Mouse (Mus musculus): ENCODE data around the gene Dnajc10.

Dnajc10 gene

GRCm38 (mm10) chr2:80315242-80316161 is at the start of gene Dnajc10:
Dnajc10 (plus strand) TSS chr2:80315466.
- in situ Hi-C loops (cut with MboI, MseI): no loop called here

GRCm38 (mm10) chr2:80266894-80267293 is 48.4 kb upstream of the Dnajc10 start:
- in situ Hi-C loops (cut with MboI, MseI): loop anchor here (10.0 kb wide), 1 partner anchor 172 kb away; no protein-coding TSS in a partner anchor

- in situ Hi-C loops (cut with MboI, MseI): loop anchor here (10.0 kb wide), 1 partner anchor 173 kb away; no protein-coding TSS in a partner anchor
Measured at GRCm38 (mm10) chr2:80268053-80268452, 47.2 kb upstream of the Dnajc10 start.

GRCm38 (mm10) chr2:80271431-80271830 is 43.8 kb upstream of the Dnajc10 start:
- in situ Hi-C loops (cut with MboI, MseI): loop anchor here (5.0 kb wide), 1 partner anchor 409 kb away; no protein-coding TSS in a partner anchor

DNA sequence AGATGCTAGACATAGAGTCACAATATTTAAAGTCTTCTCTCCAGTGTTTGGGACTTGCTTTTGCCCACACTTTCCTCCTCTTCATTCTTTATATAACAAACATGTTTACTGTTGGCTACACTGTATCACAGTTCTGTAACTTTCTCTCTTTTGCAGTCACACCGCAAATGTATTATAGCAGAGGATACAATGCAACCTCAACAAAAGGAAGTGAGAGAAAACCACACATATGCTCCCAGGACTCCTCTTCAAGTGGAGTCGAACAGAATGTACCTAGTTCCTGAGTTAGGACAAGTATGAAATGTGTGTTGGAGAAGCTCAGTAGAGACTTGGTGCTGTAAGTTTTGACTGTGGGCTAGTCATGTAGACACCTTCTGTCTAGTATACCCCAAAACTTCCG is 42.2 kb upstream of the Dnajc10 start:
- in situ Hi-C loops (cut with MboI, MseI): loop anchor here (5.0 kb wide), 1 partner anchor 411 kb away; no protein-coding TSS in a partner anchor

GRCm38 (mm10) chr2:80273763-80274162 is 41.5 kb upstream of the Dnajc10 start:
- in situ Hi-C loops (cut with MboI, MseI): loop anchor here (5.0 kb wide), 1 partner anchor 411 kb away; no protein-coding TSS in a partner anchor

DNA sequence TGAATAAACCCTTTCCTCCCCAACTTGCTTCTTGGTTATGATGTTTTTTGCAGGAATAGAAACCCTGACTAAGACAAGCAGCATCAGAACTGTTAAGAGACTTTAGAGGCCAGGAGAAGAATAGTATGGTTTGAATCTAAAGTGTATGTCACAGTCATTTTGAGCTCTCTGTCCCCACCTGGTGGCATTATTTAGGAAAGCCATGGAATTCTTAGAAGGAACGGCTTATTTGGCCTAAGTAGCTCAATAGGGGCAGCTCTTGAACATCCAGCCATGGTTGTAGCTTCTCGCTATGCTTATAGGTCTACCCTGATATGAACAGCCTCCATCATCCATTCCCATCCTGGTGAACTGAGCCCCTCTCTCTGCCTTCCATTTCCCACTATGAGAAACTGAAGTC is 40.1 kb upstream of the Dnajc10 start:
- in situ Hi-C loops (cut with MboI, MseI): loop anchor here (25.0 kb wide), 1 partner anchor 888 kb away; no protein-coding TSS in a partner anchor

DNA sequence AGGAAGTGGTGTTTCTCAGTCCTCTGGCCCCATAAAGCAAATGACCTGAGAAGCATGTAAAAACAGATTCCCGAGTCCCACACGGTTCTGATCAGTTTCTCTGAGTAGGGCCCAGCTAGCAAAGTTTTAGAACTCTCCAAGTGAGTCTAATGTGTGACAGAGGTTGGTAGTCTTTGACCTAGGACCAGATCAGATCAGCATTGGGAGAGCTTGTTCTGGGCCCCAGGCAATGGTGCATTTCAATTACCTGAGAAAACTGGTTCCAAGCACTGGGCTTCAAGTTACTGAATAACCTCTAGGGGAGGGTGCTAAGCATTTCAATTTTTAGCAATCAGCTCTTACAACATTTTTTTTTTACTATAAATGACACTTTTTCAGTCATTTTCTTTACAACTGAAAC is 33.1 kb upstream of the Dnajc10 start:
- in situ Hi-C loops (cut with MboI, MseI): loop anchor here (25.0 kb wide), 1 partner anchor 895 kb away; no protein-coding TSS in a partner anchor

DNA sequence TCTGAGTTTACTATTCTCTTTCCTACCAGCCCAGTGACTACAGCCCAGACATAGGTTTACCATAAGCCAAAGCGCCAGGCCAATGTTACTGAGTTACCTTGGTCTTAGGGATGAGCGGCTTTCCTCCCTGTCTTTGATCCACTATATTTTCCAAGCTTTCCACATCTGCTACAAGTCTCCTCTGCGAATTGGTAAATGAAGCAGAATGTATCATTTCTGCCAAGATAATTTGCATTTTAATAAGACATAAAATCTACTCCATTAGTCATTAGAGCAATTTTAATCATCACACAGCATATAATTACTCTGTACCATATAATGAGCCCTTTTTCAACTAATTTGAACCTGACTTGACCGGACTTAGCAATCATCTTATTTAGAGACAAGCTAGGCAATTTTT is 28.9 kb upstream of the Dnajc10 start:
- in situ Hi-C loops (cut with MboI, MseI): loop anchor here (25.0 kb wide), 1 partner anchor 899 kb away; no protein-coding TSS in a partner anchor

GRCm38 (mm10) chr2:80292172-80292571 is 23.1 kb upstream of the Dnajc10 start, which contains the start of gene Prdx6b:
Prdx6b (plus strand) TSS chr2:80292472.
- in situ Hi-C loops (cut with MboI, MseI): loop anchor here (25.0 kb wide), 1 partner anchor 905 kb away; no protein-coding TSS in a partner anchor

- in situ Hi-C loops (cut with MboI, MseI): loop anchor here (25.0 kb wide), 1 partner anchor 911 kb away; no protein-coding TSS in a partner anchor
Measured at GRCm38 (mm10) chr2:80298334-80298733, 16.9 kb upstream of the Dnajc10 start.

DNA sequence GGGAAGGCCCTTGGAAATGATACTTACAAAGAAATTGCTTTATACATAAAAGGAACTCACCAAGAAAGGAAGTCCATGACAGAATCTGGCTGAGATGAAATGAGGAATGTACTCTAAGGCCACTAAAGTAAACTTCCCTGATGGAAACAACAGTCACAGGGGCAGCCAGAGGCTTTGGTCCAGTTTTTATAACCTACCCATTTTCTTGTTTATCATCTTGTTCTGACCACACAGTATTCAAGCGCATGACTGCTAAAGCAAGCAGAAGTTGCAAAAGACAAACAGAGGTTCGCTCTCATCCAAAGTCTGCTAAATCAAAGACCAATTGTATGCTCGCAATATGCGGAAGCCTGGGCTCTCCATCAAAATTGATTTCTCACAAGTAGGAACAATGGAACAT is 14.5 kb upstream of the Dnajc10 start:
- in situ Hi-C loops (cut with MboI, MseI): no loop called here

- in situ Hi-C loops (cut with MboI, MseI): no loop called here
Measured at GRCm38 (mm10) chr2:80303957-80304356, 11.3 kb upstream of the Dnajc10 start.

- in situ Hi-C loops (cut with MboI, MseI): no loop called here
Measured at GRCm38 (mm10) chr2:80307701-80308100, 7.6 kb upstream of the Dnajc10 start.

GRCm38 (mm10) chr2:80309775-80310174 is 5.5 kb upstream of the Dnajc10 start:
- in situ Hi-C loops (cut with MboI, MseI): no loop called here

DNA sequence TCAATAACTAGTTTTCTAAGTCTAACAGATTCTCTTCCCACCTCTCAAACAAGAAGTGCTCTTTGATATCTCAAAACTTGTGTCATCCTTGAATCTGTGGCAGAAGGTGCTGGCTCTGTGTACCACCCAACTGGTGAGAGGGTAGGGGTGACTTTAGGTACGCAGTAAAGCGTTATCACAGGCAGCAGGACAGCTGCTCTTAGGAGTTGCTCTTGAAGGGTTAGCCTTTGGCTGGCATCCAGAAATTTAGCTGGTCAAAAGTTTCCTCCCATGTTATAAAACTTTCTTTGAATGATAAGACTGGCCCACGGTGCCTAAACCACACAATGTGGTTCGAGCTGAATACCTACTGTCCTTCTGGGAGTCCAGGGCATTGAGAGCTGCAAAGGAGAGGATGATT is 4.5 kb upstream of the Dnajc10 start:
- in situ Hi-C loops (cut with MboI, MseI): no loop called here

- in situ Hi-C loops (cut with MboI, MseI): no loop called here
Measured at GRCm38 (mm10) chr2:80311350-80311749, 3.9 kb upstream of the Dnajc10 start.

DNA sequence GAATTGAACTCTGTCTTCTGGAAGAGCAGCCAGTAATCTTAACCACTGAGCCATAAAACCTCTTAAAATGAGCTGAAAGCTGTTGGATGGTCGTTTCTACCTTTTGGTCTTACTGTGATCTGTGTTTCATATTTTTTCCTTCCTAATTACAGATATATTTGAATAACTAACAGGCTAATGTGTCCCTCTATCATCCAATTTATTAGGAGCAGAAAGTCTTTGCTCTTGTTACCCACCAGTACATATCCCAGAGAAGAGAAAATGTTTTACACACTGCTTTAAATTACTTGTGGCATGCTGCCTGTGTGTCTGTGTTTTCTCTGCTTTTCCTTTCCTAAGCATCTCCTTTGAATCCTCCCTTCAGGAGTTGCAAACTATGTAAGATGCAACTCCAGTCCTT is 1.1 kb upstream of the Dnajc10 start:
- in situ Hi-C loops (cut with MboI, MseI): no loop called here

DNA sequence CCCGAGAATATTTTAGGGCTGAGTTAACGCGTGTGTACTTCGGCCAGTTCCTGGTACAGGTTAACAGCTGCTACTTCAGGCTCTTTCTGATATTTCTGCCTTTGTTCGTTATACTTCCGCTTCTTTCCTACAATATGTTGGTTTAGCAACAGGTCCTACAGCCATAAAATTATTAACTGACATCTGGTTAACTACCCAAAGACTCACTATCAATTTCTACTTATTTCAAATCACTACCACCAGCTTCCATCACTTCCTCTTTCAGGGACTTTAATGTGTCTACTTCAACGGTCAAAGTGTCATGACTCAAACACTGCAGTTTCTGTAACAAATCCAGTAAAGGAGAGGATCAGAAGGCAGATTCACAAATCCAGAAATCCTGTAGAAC is 418 bp upstream of the Dnajc10 start:
- in situ Hi-C loops (cut with MboI, MseI): no loop called here

DNA sequence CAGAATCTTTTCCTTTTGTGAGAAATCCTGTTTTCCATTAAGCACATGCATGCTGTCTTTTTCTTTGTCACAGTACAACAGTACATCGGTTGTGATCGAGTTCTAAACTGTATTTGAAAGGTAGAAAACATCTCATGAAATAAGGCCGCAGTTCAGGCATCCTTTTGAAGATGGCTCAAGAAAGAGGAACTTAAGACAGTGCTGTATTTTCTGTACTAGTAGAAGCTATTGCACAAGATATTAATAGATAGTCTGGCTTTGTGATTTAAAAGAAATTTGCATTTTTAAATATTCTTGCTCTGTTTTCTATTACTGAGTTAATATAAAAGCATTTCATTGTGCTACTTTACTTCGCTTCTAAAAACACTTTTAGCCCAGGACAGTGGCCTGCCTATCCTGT is 7.6 kb downstream of the Dnajc10 start:
- in situ Hi-C loops (cut with MboI, MseI): loop anchor here (10.0 kb wide), 1 partner anchor 332 kb away; no protein-coding TSS in a partner anchor

- in situ Hi-C loops (cut with MboI, MseI): loop anchor here (10.0 kb wide), 1 partner anchor 329 kb away; no protein-coding TSS in a partner anchor
Measured at GRCm38 (mm10) chr2:80325779-80326178, 10.5 kb downstream of the Dnajc10 start.

- in situ Hi-C loops (cut with MboI, MseI): loop anchor here (10.0 kb wide), 1 partner anchor 328 kb away; no protein-coding TSS in a partner anchor
Measured at GRCm38 (mm10) chr2:80327272-80327671, 12.0 kb downstream of the Dnajc10 start.

All from T-helper 2 cell (primary cell).